Mouse (Mus musculus) intestine, embryonic 14.5 days (tissue): ENCODE results near the gene Anxa5. TPM values are rescaled to one million over a fixed set of nuclear protein-coding genes. Genes with fewer than 3 reads are reported as not detected.

Source experiments
- ATAC-seq: fragments of 200-750 bp; cut with Nextera tagmentation; replicated peaks from 2 replicates; pipeline ENCODE4 v1.8.0; 2017; ENCODE audit warnings: low read depth, moderate number of reproducible peaks, moderate TSS enrichment, moderate library complexity; ENCODE audit not compliant: low FRiP score, low TSS enrichment
- DNase-seq: peaks from one replicate; pipeline ENCODE4 v3.0.0-alpha.2; 2018; ENCODE audit warnings: low spot score
- H3K27ac ChIP-seq: fragments of 300-500 bp; sonication (generic); 2 replicates; pipeline ENCODE4 v1.5.1; 2014; ENCODE audit warnings: low read depth, mild to moderate bottlenecking, control low read depth
- H3K27me3 ChIP-seq: fragments of 300-500 bp; sonication (generic); replicated peaks from 2 replicates; pipeline ENCODE4 v1.6.1; 2014; ENCODE audit warnings: low read length, control low read depth; ENCODE audit not compliant: control insufficient read depth, insufficient read depth
- H3K36me3 ChIP-seq: fragments of 300-500 bp; sonication (generic); 2 replicates; pipeline ENCODE4 v1.6.1; 2014; ENCODE audit warnings: low read length, control low read depth; ENCODE audit not compliant: control insufficient read depth, insufficient read depth
- H3K4me1 ChIP-seq: fragments of 300-500 bp; sonication (generic); replicated peaks from 2 replicates; pipeline ENCODE4 v1.6.1; 2014; ENCODE audit warnings: low read length, control low read depth, mixed read lengths; ENCODE audit not compliant: control insufficient read depth, insufficient read depth
- H3K4me2 ChIP-seq: fragments of 300-500 bp; sonication (generic); 2 replicates; pipeline ENCODE4 v1.6.1; 2014; ENCODE audit warnings: low read length
- H3K4me3 ChIP-seq: fragments of 300-500 bp; sonication (generic); 2 replicates; pipeline ENCODE4 v1.5.1; 2014; ENCODE audit warnings: low read depth, low read length, control low read depth, mixed read lengths
- H3K9ac ChIP-seq: fragments of 300-500 bp; sonication (generic); 2 replicates; pipeline ENCODE4 v1.6.1; 2014; ENCODE audit warnings: mild to moderate bottlenecking, low read length
- H3K9me3 ChIP-seq: fragments of 300-500 bp; sonication (generic); 2 replicates; pipeline ENCODE4 v1.6.1; 2016; ENCODE audit warnings: low read length, control low read depth; ENCODE audit not compliant: control insufficient read depth
- WGBS: fragments of 180-500 bp; shearing (Covaris S2); extraction: QIAGEN DNeasy Blood & Tissue Kit; methylation state at CpG from one replicate; pipeline ENCODE4 v1.1.7; 2014; 5-methylcytosine and 5-hydroxymethylcytosine counted together
- polyA plus RNA-seq: library from polyadenylated mRNA; unstranded; fragments of >200 nt; fragmentation: Nextera tagmentation; extraction: Ambion mirVana; gene quantifications from 2 replicates; pipeline ENCODE4 v1.2.1, GENCODE M21; 2014

The Anxa5 gene
- polyA plus RNA-seq, 1 experiment from 2014 or later: 240 TPM

DNA sequence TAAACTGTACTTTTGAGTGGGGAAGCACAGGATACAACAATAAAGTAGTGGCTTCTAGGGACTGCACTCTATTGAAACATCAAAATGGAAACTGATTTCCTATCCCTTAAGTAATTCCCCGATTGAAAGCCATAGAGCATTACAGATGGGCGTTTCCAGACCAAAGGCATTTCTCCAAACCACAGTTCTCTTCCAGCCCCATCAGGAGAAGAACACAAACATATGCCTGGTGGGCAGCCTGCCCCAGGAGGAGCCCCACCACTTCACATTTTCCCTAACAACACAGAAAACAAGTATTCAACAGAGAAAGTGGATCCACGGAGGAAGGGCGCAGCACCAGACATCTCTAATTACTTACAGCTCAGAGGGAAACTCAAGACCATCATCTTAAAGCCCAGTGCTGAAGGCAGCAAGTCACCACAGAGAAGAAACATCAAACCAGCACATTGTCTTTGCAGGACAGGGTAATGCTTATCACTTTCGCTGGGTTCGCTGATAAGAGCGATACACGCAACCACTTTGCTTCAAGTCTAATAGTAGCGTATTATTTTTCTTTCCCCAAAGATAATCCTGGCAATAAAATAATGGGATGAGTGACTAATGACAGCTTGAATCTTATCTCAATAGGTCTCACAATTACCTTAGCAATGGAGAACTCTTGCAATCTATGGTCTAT is 17.2 kb upstream of the Anxa5 start:
- no peak for DNase-seq
- 71% methylated on average over 9 of the region's 9 CpGs for WGBS

DNA sequence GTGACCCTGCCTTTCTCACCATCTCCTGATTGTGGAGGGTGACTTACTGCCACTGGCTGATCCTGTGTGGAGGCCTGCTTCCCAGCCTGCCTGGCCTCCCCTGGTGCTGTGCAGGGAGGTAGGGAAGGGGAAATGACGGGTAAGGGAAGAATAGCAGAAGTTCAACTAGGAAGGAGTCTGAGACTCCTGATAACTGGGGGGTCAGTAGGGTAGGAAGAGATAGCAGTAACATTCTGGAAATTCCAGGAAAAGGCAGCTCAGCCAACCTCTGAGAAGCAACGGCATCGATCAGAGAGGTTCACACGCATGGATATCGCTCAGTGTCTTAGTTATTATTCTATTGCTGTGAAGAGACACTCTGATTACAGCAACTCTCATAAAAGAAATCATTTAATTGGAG is 15.8 kb upstream of the Anxa5 start:
- no peak overlapping the region for H3K4me3 ChIP-seq
- no peaks in the 10 kb centered on the region for H3K27me3 ChIP-seq
- no peak for ATAC-seq
- H3K36me3 ChIP-seq: no peaks in the 10 kb centered on the region
- no peak overlapping the region for H3K9ac ChIP-seq
- H3K4me1 ChIP-seq: no peaks in the 10 kb centered on the region
- H3K27ac ChIP-seq: no peak overlapping the region
- no peak for DNase-seq
- WGBS: 91% methylated on average over 5 of the region's 5 CpGs
- no peak overlapping the region for H3K4me2 ChIP-seq
- H3K9me3 ChIP-seq: no peaks in the 10 kb centered on the region

More for the DNA sequence above, 17.2 kb upstream of the Anxa5 start:
- Histone ChIP-seq H3K4me3 (no peak overlapping the region), H3K27me3 (no peaks in the 10 kb centered on the region), H3K9ac (no peak overlapping the region), H3K27ac (no peak overlapping the region), H3K4me2 (no peak overlapping the region), H3K9me3 (no peaks in the 10 kb centered on the region), H3K36me3 (no peaks in the 10 kb centered on the region), H3K4me1 (no peaks in the 10 kb centered on the region)
- ATAC-seq: no peak

- Histone ChIP-seq H3K36me3 (no peaks in the 10 kb centered on the region), H3K4me2 (no peak overlapping the region), H3K27ac (no peak overlapping the region), H3K27me3 (no peaks in the 10 kb centered on the region), H3K4me3 (no peak overlapping the region), H3K9ac (no peak overlapping the region), H3K9me3 (no peaks in the 10 kb centered on the region), H3K4me1 (no peaks in the 10 kb centered on the region)
- DNase-seq (no peak), ATAC-seq (no peak)
- 80% methylated on average over 1 of the region's 1 CpGs for WGBS
Observed at GRCm38 (mm10) chr3:36489590-36489910, 13.9 kb upstream of the Anxa5 start.

DNA sequence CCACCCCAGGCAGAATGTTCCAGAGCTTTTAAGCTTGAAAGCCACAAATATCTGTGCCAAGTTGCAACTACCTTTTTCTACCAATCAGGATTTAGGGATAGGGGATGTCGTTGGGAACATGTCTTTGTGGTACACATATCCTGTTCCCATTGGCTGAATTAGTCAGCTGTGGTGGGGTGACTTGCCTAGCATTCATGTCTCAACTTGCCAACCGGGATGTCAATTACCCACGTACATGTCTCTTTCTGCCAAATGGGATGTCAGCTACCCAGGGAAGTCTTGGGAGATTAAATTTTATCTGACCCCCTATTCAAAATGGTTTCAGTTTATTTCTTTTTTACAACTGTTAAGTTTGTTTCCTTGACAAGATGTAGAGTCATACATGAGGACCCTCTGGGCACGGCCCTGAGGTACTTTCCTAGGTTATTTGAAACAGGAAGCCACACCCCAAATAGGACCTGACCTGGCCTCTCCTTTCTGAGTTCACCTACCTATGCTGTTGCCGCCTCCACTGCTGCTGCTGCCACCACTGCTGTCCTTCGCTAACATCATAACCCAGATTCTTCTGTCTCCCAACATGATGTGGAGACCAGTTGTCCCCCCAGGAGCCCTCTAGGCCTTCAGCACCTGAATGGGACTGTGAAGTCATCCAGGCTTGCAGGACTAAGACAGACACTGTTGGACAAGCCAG is 13.3 kb upstream of the Anxa5 start:
- no peak overlapping the region for H3K4me2 ChIP-seq
- ATAC-seq: no peak
- no peak for DNase-seq
- no peaks in the 10 kb centered on the region for H3K4me1 ChIP-seq
- H3K9ac ChIP-seq: no peak overlapping the region
- WGBS: 85% methylated on average over 6 of the region's 6 CpGs
- H3K27ac ChIP-seq: no peak overlapping the region
- H3K36me3 ChIP-seq: no peaks in the 10 kb centered on the region
- H3K27me3 ChIP-seq: no peaks in the 10 kb centered on the region
- no peaks in the 10 kb centered on the region for H3K9me3 ChIP-seq
- H3K4me3 ChIP-seq: no peak overlapping the region

GRCm38 (mm10) chr3:36488367-36488766 is 12.7 kb upstream of the Anxa5 start:
- DNase-seq (no peak), ATAC-seq (no peak)
- no peak overlapping the region for H3K9ac ChIP-seq
- no peaks in the 10 kb centered on the region for H3K36me3 ChIP-seq
- H3K4me1 ChIP-seq: no peaks in the 10 kb centered on the region
- 88% methylated on average over 1 of the region's 1 CpGs for WGBS
- no peak overlapping the region for H3K4me3 ChIP-seq
- no peaks in the 10 kb centered on the region for H3K9me3 ChIP-seq
- no peaks in the 10 kb centered on the region for H3K27me3 ChIP-seq
- no peak overlapping the region for H3K27ac ChIP-seq
- no peak overlapping the region for H3K4me2 ChIP-seq

DNA sequence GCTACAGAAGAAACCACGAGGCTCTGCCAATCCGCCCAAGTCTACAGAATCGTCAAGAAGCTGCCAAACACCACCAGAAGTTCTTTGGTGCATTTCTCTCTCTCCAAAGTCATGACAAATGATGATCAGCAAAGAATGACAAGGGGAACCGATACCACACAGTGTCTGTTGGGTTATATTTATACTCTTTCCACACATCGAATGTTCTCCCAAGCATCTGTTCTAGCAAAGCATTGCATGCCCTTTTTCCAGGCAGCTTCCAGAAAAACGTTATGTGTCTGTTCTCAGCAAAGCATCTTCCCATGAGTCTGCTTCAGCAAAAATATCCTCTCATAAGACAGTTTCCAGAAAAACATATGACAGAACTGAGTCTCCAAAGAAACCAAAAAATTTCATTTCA is 11.2 kb upstream of the Anxa5 start:
- H3K36me3 ChIP-seq: no peaks in the 10 kb centered on the region
- H3K9ac ChIP-seq: no peak overlapping the region
- DNase-seq (no peak), ATAC-seq (no peak)
- no peak overlapping the region for H3K27ac ChIP-seq
- no peak overlapping the region for H3K4me2 ChIP-seq
- H3K4me1 ChIP-seq: peaks cover 11% of the 10 kb centered on the region
- H3K27me3 ChIP-seq: no peaks in the 10 kb centered on the region
- H3K4me3 ChIP-seq: no peak overlapping the region
- 81% methylated on average over 6 of the region's 6 CpGs for WGBS
- H3K9me3 ChIP-seq: no peaks in the 10 kb centered on the region

DNA sequence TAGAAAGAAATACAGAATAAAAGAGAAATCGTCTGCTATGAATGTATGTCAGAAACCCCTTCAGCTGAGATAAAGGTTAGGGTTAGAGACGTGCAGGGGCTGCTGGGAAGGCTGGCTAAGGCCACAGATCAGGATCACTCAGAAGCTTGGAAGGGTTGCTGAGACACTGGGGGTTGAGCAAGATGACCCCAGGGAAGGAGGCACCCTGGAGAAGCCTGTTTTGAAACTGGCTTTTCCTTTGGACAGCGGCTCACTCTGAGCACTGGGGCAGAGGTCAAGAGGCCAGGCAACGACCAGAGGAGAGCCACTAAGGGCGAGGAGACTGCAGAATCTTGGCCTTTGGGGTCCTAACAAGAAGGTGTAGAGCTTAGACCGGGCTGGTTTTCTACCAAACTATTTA is 10.5 kb upstream of the Anxa5 start:
- no peak for ATAC-seq

GRCm38 (mm10) chr3:36484292-36484691 is 8.6 kb upstream of the Anxa5 start:
- Histone ChIP-seq H3K9ac (no peak overlapping the region), H3K4me2 (no peak overlapping the region), H3K27ac (no peak overlapping the region), H3K27me3 (no peaks in the 10 kb centered on the region), H3K9me3 (no peaks in the 10 kb centered on the region), H3K4me3 (no peak overlapping the region), H3K36me3 (no peaks in the 10 kb centered on the region), H3K4me1 (peaks cover 15% of the 10 kb centered on the region)
- ATAC-seq (no peak), DNase-seq (no peak)
- WGBS: 94% methylated on average over 4 of the region's 4 CpGs

More for the DNA sequence above, 10.5 kb upstream of the Anxa5 start:
- Histone ChIP-seq H3K27me3 (no peaks in the 10 kb centered on the region), H3K4me2 (no peak overlapping the region), H3K36me3 (no peaks in the 10 kb centered on the region), H3K4me1 (peaks cover 15% of the 10 kb centered on the region), H3K4me3 (no peak overlapping the region), H3K27ac (no peak overlapping the region), H3K9ac (no peak overlapping the region), H3K9me3 (no peaks in the 10 kb centered on the region)
- 49% methylated on average over 6 of the region's 6 CpGs for WGBS
- no peak for DNase-seq

DNA sequence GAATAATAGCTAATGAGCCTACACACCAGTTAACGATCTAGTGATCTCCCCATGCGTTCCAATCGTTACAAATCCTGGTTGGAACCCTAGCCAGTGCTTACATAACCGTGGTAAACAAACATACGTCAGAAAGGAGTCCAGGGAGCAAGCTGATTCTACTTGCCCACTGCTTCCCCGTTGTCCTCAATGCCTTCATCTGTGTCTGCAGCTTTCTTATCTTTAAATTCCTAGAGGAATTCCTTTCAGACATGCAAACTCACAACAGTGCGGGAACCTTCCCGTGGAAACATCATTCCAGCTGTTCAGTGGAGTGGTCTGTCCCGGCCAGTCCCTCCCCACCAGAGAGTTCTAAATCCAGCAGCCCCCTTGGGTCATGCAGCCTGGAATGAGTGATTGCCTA is 7.2 kb upstream of the Anxa5 start:
- Histone ChIP-seq H3K4me3 (no peak overlapping the region), H3K4me1 (peaks cover 15% of the 10 kb centered on the region), H3K4me2 (peak overlapping the region; percentile 25), H3K27ac (no peak overlapping the region), H3K9me3 (no peaks in the 10 kb centered on the region), H3K36me3 (no peaks in the 10 kb centered on the region), H3K27me3 (no peaks in the 10 kb centered on the region), H3K9ac (no peak overlapping the region)
- WGBS: 16% methylated on average over 9 of the region's 9 CpGs
- ATAC-seq: no peak
- no peak for DNase-seq
